Mouse (Mus musculus) left cerebral cortex, postnatal 25 days (tissue): ENCODE measurements at regions not wholly inside any gene's neighbourhood (a gene's known extent, or its start where the extent isn't known, plus 50 kb on each side); places are given as distances from the start of the nearest gene placed in this dataset.

Experiments
- DNase-seq, 2 experiments: peaks; one replicate each; pipeline ENCODE4 v3.0.0; 2022; ENCODE audit warnings: low spot score in 2 of 2, mixed read lengths in 1 of 2
- intact Hi-C: fragments of 180-260 bp; cut with DNase I; formaldehyde crosslinking; loops from one replicate; pipeline ENCODE4 v1.15.1; 2025

GRCm38 (mm10) chr2:61272721-61273120, 305.7 kb upstream of the Tank start:
- DNase-seq = peak in 1 of 2 experiments; percentile 84
- intact Hi-C loops = loop anchor here (1.0 kb wide), 1 partner anchor 73 kb away; no protein-coding TSS in a partner anchor

- intact Hi-C loops = no loop called here
- no peak for DNase-seq
These were observed 304.7 kb upstream of the Rbms1 start for GRCm38 (mm10) chr2:61267706-61268105.

GRCm38 (mm10) chr2:61250068-61250800, 287.2 kb upstream of the Rbms1 start:
- intact Hi-C loops = no loop called here

GRCm38 (mm10) chr2:61247956-61248355, 285.0 kb upstream of the Rbms1 start:
- intact Hi-C loops = no loop called here
- no peak for DNase-seq

More at GRCm38 (mm10) chr2:61250068-61250800, 287.2 kb upstream of the Rbms1 start:
- no peak for DNase-seq

GRCm38 (mm10) chr2:61247336-61247735, 284.3 kb upstream of the Rbms1 start:
- intact Hi-C loops = no loop called here
- no peak for DNase-seq

GRCm38 (mm10) chr2:61246691-61247258, 283.8 kb upstream of the Rbms1 start:
- DNase-seq = no peak
- intact Hi-C loops = no loop called here

GRCm38 (mm10) chr2:61245526-61245925, 282.5 kb upstream of the Rbms1 start:
- no peak for DNase-seq
- intact Hi-C loops = no loop called here

- intact Hi-C loops = no loop called here
- DNase-seq = no peak
These were observed 258.7 kb upstream of the Rbms1 start for GRCm38 (mm10) chr2:61221676-61222075.

GRCm38 (mm10) chr2:61221157-61221556, 258.2 kb upstream of the Rbms1 start:
- intact Hi-C loops = no loop called here
- DNase-seq = no peak

GRCm38 (mm10) chr2:61213951-61214350, 251.0 kb upstream of the Rbms1 start:
- DNase-seq = no peak
- intact Hi-C loops = no loop called here

- intact Hi-C loops = no loop called here
- DNase-seq = no peak
These were observed 238.4 kb upstream of the Rbms1 start for GRCm38 (mm10) chr2:61201387-61201786.

GRCm38 (mm10) chr2:61193976-61194375, 231.0 kb upstream of the Rbms1 start:
- no peak for DNase-seq
- intact Hi-C loops = no loop called here

GRCm38 (mm10) chr2:61182424-61182979, 219.5 kb upstream of the Rbms1 start:
- no peak for DNase-seq
- intact Hi-C loops = no loop called here

- intact Hi-C loops = no loop called here
- DNase-seq = no peak
These were observed 214.8 kb upstream of the Rbms1 start for GRCm38 (mm10) chr2:61177801-61178200.

- no peak for DNase-seq
- intact Hi-C loops = no loop called here
These were observed 213.8 kb upstream of the Rbms1 start for GRCm38 (mm10) chr2:61176807-61177206.

- intact Hi-C loops = no loop called here
- no peak for DNase-seq
These were observed 210.6 kb upstream of the Rbms1 start for GRCm38 (mm10) chr2:61173581-61173980.

- intact Hi-C loops = no loop called here
These were observed 198.3 kb upstream of the Rbms1 start for GRCm38 (mm10) chr2:61161336-61161735.

GRCm38 (mm10) chr2:61159761-61160160, 196.8 kb upstream of the Rbms1 start:
- DNase-seq = no peak
- intact Hi-C loops = no loop called here

More at GRCm38 (mm10) chr2:61161336-61161735, 198.3 kb upstream of the Rbms1 start:
- DNase-seq = no peak

- intact Hi-C loops = no loop called here
These were observed 176.1 kb upstream of the Rbms1 start for GRCm38 (mm10) chr2:61138998-61139631.

GRCm38 (mm10) chr2:61138625-61138997, 175.6 kb upstream of the Rbms1 start:
- DNase-seq = peak in 1 of 2 experiments; percentile 2
- intact Hi-C loops = no loop called here

More at GRCm38 (mm10) chr2:61138998-61139631, 176.1 kb upstream of the Rbms1 start:
- DNase-seq = peak; percentile 14 to 28

- DNase-seq = no peak
- intact Hi-C loops = no loop called here
These were observed 174.4 kb upstream of the Rbms1 start for GRCm38 (mm10) chr2:61137378-61137777.
